Comparison of ENCODE assay signal across 8 mouse cellular contexts in the genomic region with DNA sequence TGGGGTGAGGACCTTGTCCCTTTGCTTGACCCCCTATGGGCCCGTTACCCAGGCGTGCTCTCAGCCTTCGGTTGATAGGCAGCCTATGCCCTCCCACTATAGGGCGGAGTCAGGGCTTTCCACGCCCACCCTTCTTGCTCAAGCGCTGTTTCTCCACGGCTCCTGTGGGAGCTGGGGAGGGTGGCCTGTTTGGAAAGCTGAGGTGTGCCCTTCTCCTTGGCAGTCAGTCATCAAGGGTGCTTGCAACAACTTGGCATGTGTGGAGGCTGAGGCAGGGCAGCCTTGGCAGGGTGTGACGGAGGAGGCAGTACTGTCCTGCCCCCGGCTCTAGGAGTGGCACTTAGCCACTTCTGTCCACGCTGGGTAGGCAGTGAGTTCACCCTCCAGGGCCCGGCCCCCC. TPM values are rescaled to one million over a fixed set of nuclear protein-coding genes. Genes with fewer than 3 reads are reported as not detected.
DNase-seq lines count a peak whose midpoint lies in the region; ATAC-seq and TF ChIP-seq lines count a peak whose summit lies in the region.

No protein-coding gene starts in this region.

- intact Hi-C loops in gastrocnemius, postnatal 14 days (cut with DNase I; ENCODE audit: low total_unique reads) = no loop called here

- no peaks in the 10 kb centered on the region for H3K9me3 ChIP-seq in hindbrain, embryonic 16.5 days (ENCODE audit: control insufficient read depth, low read length)
- H3K9me3 ChIP-seq in midbrain, embryonic 15.5 days = no peaks in the 10 kb centered on the region

- no peak overlapping the region for H3K27ac ChIP-seq in thymus, adult 2 months (ENCODE audit: control insufficient read depth, insufficient read depth, low read length)
- H3K27ac ChIP-seq in hindbrain, embryonic 16.5 days (ENCODE audit: low read depth, low read length) = peak overlapping the region; percentile 70
- H3K27ac ChIP-seq in midbrain, embryonic 15.5 days = peak overlapping the region; percentile 78

- H3K4me3 ChIP-seq in thymus, adult 2 months (ENCODE audit: control insufficient read depth, insufficient read depth, low read length) = no peak overlapping the region
- H3K4me3 ChIP-seq in hindbrain, embryonic 16.5 days (ENCODE audit: low read length) = peak overlapping the region; percentile 5; the same call in 1 of the 2 replicates
- peak overlapping the region; percentile 27; the same call in 1 of the 2 replicates for H3K4me3 ChIP-seq in midbrain, embryonic 15.5 days

- peaks cover 6% of the 10 kb centered on the region; the same call in 1 of the 2 replicates for H3K4me1 ChIP-seq in thymus, adult 2 months (replicated peaks; ENCODE audit: control insufficient read depth, insufficient read depth, low read length)
- H3K4me1 ChIP-seq in hindbrain, embryonic 16.5 days (ENCODE audit: control insufficient read depth, insufficient read depth, low read depth, low read length) = peaks cover 45% of the 10 kb centered on the region
- H3K4me1 ChIP-seq in midbrain, embryonic 15.5 days = peaks cover 58% of the 10 kb centered on the region

- peak overlapping the region; percentile 57 for H3K4me2 ChIP-seq in hindbrain, embryonic 16.5 days (ENCODE audit: low read length)
- peak overlapping the region; percentile 55 for H3K4me2 ChIP-seq in midbrain, embryonic 15.5 days

- peak overlapping the region; percentile 41 for H3K9ac ChIP-seq in hindbrain, embryonic 16.5 days (ENCODE audit: low read depth, low read length)
- H3K9ac ChIP-seq in midbrain, embryonic 15.5 days = 0 out of 2 replicates have a peak overlapping the region, but pooled peaks have one; percentile 30

- no peaks in the 10 kb centered on the region for H3K36me3 ChIP-seq in thymus, adult 2 months (ENCODE audit: control insufficient read depth, insufficient read depth, low read length)
- no peaks in the 10 kb centered on the region for H3K36me3 ChIP-seq in hindbrain, embryonic 16.5 days (ENCODE audit: control insufficient read depth, insufficient read depth, low read length)
- H3K36me3 ChIP-seq in midbrain, embryonic 15.5 days (replicated peaks) = no peaks in the 10 kb centered on the region

- TF ChIP-seq CTCF in thymus, adult 2 months (IDR thresholded peaks at IDR 0.05; ENCODE audit: borderline replicate concordance, control insufficient read depth, extremely low read depth, insufficient read depth, low read length, poor library complexity) = no peak

- ATAC-seq in hindbrain, embryonic 16.5 days = peak; percentile 50
- ATAC-seq in midbrain, embryonic 15.5 days (replicated peaks) = peak; percentile 48
- ATAC-seq in inflammation-experienced regulatory T-cells, adult 6 months = no peak

- WGBS in thymus, adult 2 months = 9% methylated on average over 11 of the region's 11 CpGs
- 13% methylated on average over 11 of the region's 11 CpGs for WGBS in hindbrain, embryonic 16.5 days
- 10% methylated on average over 11 of the region's 11 CpGs for WGBS in midbrain, embryonic 15.5 days

- peak; percentile 23 to 29 for DNase-seq in thymus, postnatal 36 days
- DNase-seq in thymus, adult 2 months = no peak
- peak; percentile 55 to 62 for DNase-seq in cerebellum, postnatal 36 days
- peak; percentile 77 for DNase-seq in gastrocnemius, postnatal 14 days
- DNase-seq in liver = peak; percentile 72

- peaks cover 20% of the 10 kb centered on the region for H3K27me3 ChIP-seq in thymus, adult 2 months (ENCODE audit: control insufficient read depth, insufficient read depth, low read length)
- no peaks in the 10 kb centered on the region; the same call in 1 of the 2 replicates for H3K27me3 ChIP-seq in hindbrain, embryonic 16.5 days (replicated peaks; ENCODE audit: control insufficient read depth, insufficient read depth, low read length)
- H3K27me3 ChIP-seq in midbrain, embryonic 15.5 days (replicated peaks) = no peaks in the 10 kb centered on the region

- TF ChIP-seq POLR2A in thymus, adult 2 months (IDR thresholded peaks at IDR 0.05; ENCODE audit: control insufficient read depth, extremely low read depth, insufficient read depth, low read length, poor library complexity) = no peak

RNA-seq across cellular contexts. Expression of a gene that starts 23.0 kb away (rescaled TPM):
- 13.3 and 13.4 TPM in 2 replicates for polyA plus RNA-seq in thymus, adult 2 months (2012; rRNA removed)
- total RNA-seq in gastrocnemius, postnatal 14 days (2021) = 10 to 100 TPM; 53.4 to 73.5 TPM
- polyA plus RNA-seq in hindbrain, embryonic 16.5 days (2015; fragmentation: Nextera tagmentation; extraction: Ambion mirVana) = 30.9 and 39.8 TPM in 2 replicates
- 46.6 and 50.4 TPM in 2 replicates for polyA plus RNA-seq in midbrain, embryonic 15.5 days (2015; fragmentation: Nextera tagmentation; extraction: Ambion mirVana)
- polyA plus RNA-seq in inflammation-experienced regulatory T-cells, adult 6 months (2017; shearing (Covaris generic)) = not detected

Comparison
In these comparisons a context has a peak if more than half of its experiments do, and no peak if none do; other contexts are left out.
1. RNA of a gene that starts 23.0 kb away (polyA plus RNA-seq): 46.6 to 50.4 TPM in midbrain, embryonic 15.5 days, 30.9 to 39.8 TPM in hindbrain, embryonic 16.5 days and 13.3 to 13.4 TPM in thymus, adult 2 months; not detected in inflammation-experienced regulatory T-cells, adult 6 months; every median in the first group is over 10 times any median in the second.